Mouse (Mus musculus) MEL (cell line): Measurements from ENCODE around the gene Gnaq. TPM values are rescaled to one million over a fixed set of nuclear protein-coding genes. Genes with fewer than 3 reads are reported as not detected.

Source experiments
- DNase-seq: peaks from one replicate; pipeline ENCODE4 v3.0.0; 2011; ENCODE audit warnings: low read depth, low spot score
- H3K27ac ChIP-seq: 2 replicates; pipeline ENCODE4 v1.5.1; 2012; ENCODE audit warnings: low read depth, mild to moderate bottlenecking, control low read depth, low read length, moderate library complexity; ENCODE audit not compliant: control insufficient read depth
- H3K27me3 ChIP-seq, 2 experiments: fragments of 150-350 bp in 1 of 2; sonication (generic) in 1 of 2; 2 replicates each; pipeline ENCODE4 v1.6.1; 2012; ENCODE audit warnings: low read length in 2 of 2, mild to moderate bottlenecking in 2 of 2, improper control_type of control experiment in 1 of 2, moderate library complexity in 1 of 2; ENCODE audit not compliant: insufficient read depth in 2 of 2, control insufficient read depth in 1 of 2
- H3K36me3 ChIP-seq, 2 experiments: 2 replicates each; pipeline ENCODE4 v1.6.1; 2012 to 2014; ENCODE audit warnings: low read length in 2 of 2, improper control_type of control experiment in 1 of 2, inconsistent platforms in 1 of 2, mild to moderate bottlenecking in 1 of 2; ENCODE audit not compliant: insufficient read depth in 2 of 2, control insufficient read depth in 1 of 2
- H3K4me1 ChIP-seq, 2 experiments: fragments of 150-350 bp in 1 of 2; sonication (generic) in 1 of 2; 2 replicates each; pipeline ENCODE4 v1.6.1; 2012; ENCODE audit warnings: low read length in 2 of 2, improper control_type of control experiment in 1 of 2, mild to moderate bottlenecking in 1 of 2; ENCODE audit not compliant: insufficient read depth in 2 of 2, control insufficient read depth in 1 of 2
- H3K4me3 ChIP-seq, 2 experiments: fragments of 150-350 bp in 1 of 2; sonication (generic) in 1 of 2; 2 replicates each; pipeline ENCODE4 v1.5.1; 2012; ENCODE audit warnings: low read depth in 2 of 2, low read length in 2 of 2, mild to moderate bottlenecking in 2 of 2, moderate library complexity in 2 of 2, control low read depth in 1 of 2, improper control_type of control experiment in 1 of 2; ENCODE audit not compliant: control insufficient read depth in 1 of 2, insufficient read depth in 1 of 2
- H3K79me2 ChIP-seq: 2 replicates; pipeline ENCODE4 v1.6.1; 2012; ENCODE audit warnings: mild to moderate bottlenecking, low read length, moderate library complexity; ENCODE audit not compliant: control insufficient read depth, poor library complexity, insufficient read depth
- H3K9ac ChIP-seq: 2 replicates; pipeline ENCODE4 v1.6.1; 2012; ENCODE audit warnings: low read depth, mild to moderate bottlenecking, control low read depth, low read length, moderate library complexity; ENCODE audit not compliant: control insufficient read depth, poor library complexity, severe bottlenecking
- H3K9me3 ChIP-seq: fragments of 150-350 bp; sonication (generic); replicated peaks from 2 replicates; pipeline ENCODE4 v1.6.1; 2012; ENCODE audit warnings: mild to moderate bottlenecking, low read length, improper control_type of control experiment, moderate library complexity; ENCODE audit not compliant: insufficient read depth
- CHD1 ChIP-seq: IDR thresholded peaks from 2 replicates; pipeline ENCODE4 v1.6.1; 2012; ENCODE audit warnings: low read depth, mild to moderate bottlenecking, inconsistent platforms, low read length, improper control_type of control experiment
- CHD2 ChIP-seq: IDR thresholded peaks from 2 replicates; pipeline ENCODE4 v1.6.1; 2011; ENCODE audit warnings: low read length, improper control_type of control experiment
- ELF1 ChIP-seq: IDR thresholded peaks from 2 replicates; pipeline ENCODE4 v1.6.1; 2014; ENCODE audit warnings: low read depth, mild to moderate bottlenecking, inconsistent platforms, low read length, improper control_type of control experiment, moderate library complexity
- JUND ChIP-seq: IDR thresholded peaks from 2 replicates; pipeline ENCODE4 v1.6.1; 2011; ENCODE audit warnings: low read depth, mild to moderate bottlenecking, improper control_type of control experiment, low read length
- KAT2A ChIP-seq: conservative IDR thresholded peaks from 2 replicates; pipeline ENCODE4 v1.6.1; 2012; ENCODE audit warnings: low read depth, low read length, improper control_type of control experiment, inconsistent platforms
- MAFK ChIP-seq: IDR thresholded peaks from 2 replicates; pipeline ENCODE4 v1.6.1; 2011; ENCODE audit warnings: low read depth, mild to moderate bottlenecking, low read length, improper control_type of control experiment, borderline replicate concordance
- MAX ChIP-seq: IDR thresholded peaks from 2 replicates; pipeline ENCODE4 v1.6.1; 2011; ENCODE audit warnings: low read length, improper control_type of control experiment
- MEF2A ChIP-seq: IDR thresholded peaks from 2 replicates; pipeline ENCODE4 v1.6.1; 2014; ENCODE audit warnings: low read depth, mild to moderate bottlenecking, inconsistent platforms, low read length, improper control_type of control experiment; ENCODE audit not compliant: poor library complexity, insufficient replicate concordance, severe bottlenecking; ENCODE audit errors: extremely low read depth
- NRF1 ChIP-seq: IDR thresholded peaks from 2 replicates; pipeline ENCODE4 v1.6.1; 2014; ENCODE audit warnings: low read depth, mild to moderate bottlenecking, inconsistent platforms, low read length, improper control_type of control experiment, moderate library complexity; ENCODE audit not compliant: poor library complexity, insufficient read depth, severe bottlenecking
- POLR2AphosphoS5 ChIP-seq: IDR thresholded peaks from 2 replicates; pipeline ENCODE4 v1.6.1; 2012; ENCODE audit warnings: low read depth, borderline replicate concordance, mild to moderate bottlenecking, inconsistent platforms, low read length, moderate library complexity, mixed read lengths
- RCOR1 ChIP-seq: IDR thresholded peaks from 2 replicates; pipeline ENCODE4 v1.6.1; 2012; ENCODE audit warnings: low read depth, mild to moderate bottlenecking, inconsistent platforms, low read length, improper control_type of control experiment
- SIN3A ChIP-seq: IDR thresholded peaks from 2 replicates; pipeline ENCODE4 v1.6.1; 2012; ENCODE audit warnings: low read length, improper control_type of control experiment, inconsistent platforms
- UBTF ChIP-seq: IDR thresholded peaks from 2 replicates; pipeline ENCODE4 v1.6.1; 2012; ENCODE audit warnings: low read depth, mild to moderate bottlenecking, inconsistent platforms, low read length, improper control_type of control experiment, moderate library complexity, borderline replicate concordance; ENCODE audit not compliant: insufficient read depth
- USF2 ChIP-seq, 2 experiments: IDR thresholded peaks; 2 replicates each; pipeline ENCODE4 v1.6.1; 2011 to 2012; ENCODE audit warnings: improper control_type of control experiment in 2 of 2, low read length in 2 of 2, borderline replicate concordance in 1 of 2, inconsistent platforms in 1 of 2, low read depth in 1 of 2, mild to moderate bottlenecking in 1 of 2; ENCODE audit not compliant: insufficient read depth in 1 of 2
- ZNF384 ChIP-seq: IDR thresholded peaks from 2 replicates; pipeline ENCODE4 v1.6.1; 2012; ENCODE audit warnings: low read depth, mild to moderate bottlenecking, inconsistent platforms, low read length, improper control_type of control experiment
- polyA plus RNA-seq, 2 experiments: library from polyadenylated mRNA; stranded (reverse) in 1 of 2; unstranded in 1 of 2; fragments of >175 nt in 1 of 2; fragments of >200 nt in 1 of 2; gene quantifications; 2 replicates each; pipeline versions ENCODE4 v1.2.1 to v1.2.4; 2012; ENCODE audit warnings: low replicate concordance in 2 of 2, low read depth in 1 of 2; ENCODE audit not compliant: insufficient read length in 2 of 2, insufficient read depth in 1 of 2, missing spikeins in 1 of 2
- total RNA-seq: library from RNA; depleted of rRNA; stranded (reverse); fragments of 300-350 nt; gene quantifications from 2 replicates; pipeline ENCODE4 v1.2.3, GENCODE M21; 2012

The Gnaq gene
- total and polyA plus RNA-seq, 3 experiments: not detected

DNA sequence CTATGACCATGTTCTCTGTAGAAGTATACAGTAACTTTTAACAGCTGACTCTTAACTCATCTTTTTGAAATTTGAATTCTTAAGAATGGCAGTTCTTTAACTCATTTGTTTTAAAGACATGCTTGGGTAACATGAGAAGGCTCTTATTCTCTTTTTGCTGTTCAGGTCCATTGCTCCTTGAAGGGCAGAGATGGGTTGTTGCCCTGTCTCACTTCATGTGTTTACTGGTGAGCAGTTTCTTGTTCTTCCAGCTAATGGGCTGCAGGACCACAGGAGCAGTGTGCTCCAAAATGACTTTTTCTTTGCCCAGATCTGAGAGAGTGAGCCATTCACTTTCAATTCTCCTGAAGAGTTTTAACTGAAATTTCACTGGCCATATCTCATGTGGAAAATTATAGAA, 176.4 kb downstream of the Gnaq start:
- Histone ChIP-seq H3K27ac (no peak overlapping the region), H3K9me3 (no peaks in the 10 kb centered on the region), H3K4me3 (no peak overlapping the region), H3K36me3 (no peaks in the 10 kb centered on the region), H3K4me1 (no peaks in the 10 kb centered on the region), H3K27me3 (peaks cover 2 to 5% of the 10 kb centered on the region in 2 experiments; a peak in 3 of 4 replicates), H3K79me2 (no peaks in the 10 kb centered on the region), H3K9ac (no peak overlapping the region)
- TF ChIP-seq USF2 (IDR thresholded peaks at IDR 0.05; ENCODE audit: borderline replicate concordance in 1 of 2, insufficient read depth in 1 of 2, low read depth in 1 of 2, low read length in 2 of 2): no peak
- no peak for DNase-seq

DNA sequence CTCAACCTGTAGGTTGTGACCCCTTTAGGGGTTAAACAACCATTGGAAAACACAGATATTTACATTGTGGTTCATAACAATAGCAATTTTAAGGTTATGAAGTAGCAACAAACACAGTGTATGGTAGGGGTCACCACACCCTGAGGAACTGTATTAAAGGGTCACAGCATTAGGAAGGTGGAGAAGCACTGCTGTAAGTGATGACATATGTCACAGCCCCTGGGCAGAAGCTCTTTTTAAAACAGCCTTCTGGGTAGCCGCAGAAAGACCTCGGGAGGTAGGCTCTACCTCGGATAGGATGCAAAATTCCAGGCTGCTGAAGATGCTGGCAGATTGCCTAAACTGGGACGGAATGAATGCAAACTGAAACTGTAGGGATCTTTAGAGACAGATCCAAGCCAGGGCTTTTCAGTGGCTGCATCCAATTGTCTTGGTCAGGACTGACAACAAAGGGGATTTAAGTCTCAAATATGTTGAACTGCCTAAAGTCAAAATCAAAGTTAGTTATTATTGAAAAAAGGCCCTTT, 181.7 kb downstream of the Gnaq start:
- no peak for TF ChIP-seq KAT2A
- TF ChIP-seq MEF2A: no peak
- no peak for TF ChIP-seq JUND
- TF ChIP-seq MAX: no peak
- TF ChIP-seq MAFK: no peak
- TF ChIP-seq ELF1: no peak
- TF ChIP-seq RCOR1: no peak
- TF ChIP-seq SIN3A: no peak
- TF ChIP-seq, all 39 proteins: peak for 0
- no peak overlapping the region for H3K27ac ChIP-seq
- no peaks in the 10 kb centered on the region for H3K36me3 ChIP-seq
- no peaks in the 10 kb centered on the region for H3K9me3 ChIP-seq
- H3K9ac ChIP-seq: no peak overlapping the region
- DNase-seq: no peak
- H3K79me2 ChIP-seq: no peaks in the 10 kb centered on the region
- no peak overlapping the region for H3K4me3 ChIP-seq
- no peaks in the 10 kb centered on the region for H3K4me1 ChIP-seq
- H3K27me3 ChIP-seq: peaks cover 0 to 4% of the 10 kb centered on the region in 2 experiments; a peak in 2 of 4 replicates

DNA sequence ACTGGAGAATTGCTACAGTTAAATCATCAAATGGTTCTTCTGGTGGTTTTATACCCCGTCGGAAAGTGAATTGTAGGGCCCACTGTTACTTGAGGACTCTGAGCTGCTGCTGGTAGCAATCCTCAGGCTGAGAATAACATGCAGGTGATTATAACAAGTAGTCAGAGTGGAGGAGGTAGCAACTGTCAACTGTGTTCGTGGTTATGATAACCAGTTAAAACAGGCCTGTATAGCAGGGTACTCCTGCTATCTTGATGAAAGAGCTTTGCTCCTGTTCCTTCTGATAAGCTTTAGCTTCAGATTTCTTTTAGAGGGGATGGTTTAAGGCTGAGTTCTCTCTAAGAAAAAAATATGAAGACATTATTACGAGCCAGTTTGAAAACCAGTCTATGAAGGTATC, 182.9 kb downstream of the Gnaq start:
- no peak overlapping the region for H3K27ac ChIP-seq
- no peaks in the 10 kb centered on the region for H3K79me2 ChIP-seq
- peaks cover 0 to 4% of the 10 kb centered on the region in 2 experiments; a peak in 3 of 4 replicates for H3K27me3 ChIP-seq
- no peak for DNase-seq
- no peak overlapping the region for H3K4me3 ChIP-seq
- H3K9ac ChIP-seq: no peak overlapping the region
- no peaks in the 10 kb centered on the region for H3K4me1 ChIP-seq
- no peak for TF ChIP-seq NRF1
- TF ChIP-seq ELF1: no peak
- TF ChIP-seq CHD2: no peak
- TF ChIP-seq POLR2AphosphoS5: no peak
- TF ChIP-seq SIN3A: no peak
- no peak for TF ChIP-seq CHD1
- no peak for TF ChIP-seq ZNF384
- no peak for TF ChIP-seq UBTF
- no peaks in the 10 kb centered on the region for H3K9me3 ChIP-seq
- no peaks in the 10 kb centered on the region for H3K36me3 ChIP-seq
